Mouse (Mus musculus): ENCODE measurements around the gene Inpp4b. TPM values are rescaled to one million over a fixed set of nuclear protein-coding genes. Genes with fewer than 3 reads are reported as not detected.
A peak's percentile ranks its signal among the peaks of the same experiment; 100 is the strongest.
"Not testable (repeated sequence)": the region's sequence is repeated elsewhere in the genome, so short reads cannot be mapped to it uniquely, and the experiment has no call there.

The Inpp4b gene
- polyA plus RNA-seq, 1 experiment: 5.5 TPM

DNA sequence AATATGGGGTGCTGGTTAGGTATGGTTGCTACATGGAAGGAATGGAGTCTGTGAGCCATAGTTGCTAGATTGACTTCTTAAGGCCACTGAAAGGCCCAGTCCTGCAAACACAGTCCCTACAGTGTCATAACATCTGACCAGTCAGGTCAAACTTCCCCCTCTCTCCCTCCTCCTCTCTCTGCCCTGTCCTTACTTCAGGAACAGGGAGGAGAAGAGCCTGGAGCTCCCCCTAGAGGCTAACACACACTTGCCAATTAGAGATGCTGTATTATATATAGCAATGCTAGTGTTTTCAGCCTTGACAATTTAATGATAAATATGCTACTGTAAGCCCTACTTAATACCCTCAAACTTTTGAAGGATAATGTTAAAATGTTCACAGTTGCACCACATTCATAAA lies 464.4 kb downstream of the Inpp4b start:
- H3K27ac ChIP-seq (ENCODE audit: insufficient read depth, low read depth, low read length): no peak overlapping the region
- H3K4me1 ChIP-seq (ENCODE audit: control insufficient read depth, insufficient read depth, low read length): 0 out of 2 replicates have a peak, but pooled peaks cover 2% of the 10 kb centered on the region
- H3K4me3 ChIP-seq (ENCODE audit: insufficient read depth, low read length): no peak overlapping the region
- TF ChIP-seq CTCF (IDR thresholded peaks at IDR 0.05; ENCODE audit: low read depth, low read length) (peak; percentile 60), POLR2A (IDR thresholded peaks at IDR 0.05; ENCODE audit: borderline replicate concordance, low read depth, low read length) (no peak)

DNA sequence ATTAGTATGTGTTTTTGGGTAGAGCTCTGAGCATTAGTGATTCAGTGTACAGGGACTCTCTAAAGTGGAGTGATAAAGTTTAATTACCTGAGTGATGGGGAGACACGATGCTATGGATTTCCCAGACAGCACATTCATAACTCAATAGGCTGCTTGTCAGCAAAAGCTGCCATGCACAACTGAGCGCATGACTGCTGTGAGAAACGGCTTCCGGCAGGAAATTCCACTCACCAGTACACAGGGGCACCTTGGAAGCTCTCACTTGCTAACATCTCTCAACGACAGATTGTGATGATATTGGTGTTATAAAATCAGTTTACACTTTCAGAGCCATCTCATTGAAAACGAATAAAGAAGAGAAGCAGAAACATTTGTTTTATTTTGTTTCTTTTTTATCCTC lies 465.2 kb downstream of the Inpp4b start:
- Histone ChIP-seq H3K27ac (ENCODE audit: insufficient read depth, low read depth, low read length) (no peak overlapping the region), H3K4me3 (ENCODE audit: insufficient read depth, low read length) (no peak overlapping the region), H3K4me1 (ENCODE audit: control insufficient read depth, insufficient read depth, low read length) (peaks cover 4% of the 10 kb centered on the region; the same call in 1 of the 2 replicates)
- TF ChIP-seq CTCF (IDR thresholded peaks at IDR 0.05; ENCODE audit: low read depth, low read length) (no peak), POLR2A (IDR thresholded peaks at IDR 0.05; ENCODE audit: borderline replicate concordance, low read depth, low read length) (no peak)

DNA sequence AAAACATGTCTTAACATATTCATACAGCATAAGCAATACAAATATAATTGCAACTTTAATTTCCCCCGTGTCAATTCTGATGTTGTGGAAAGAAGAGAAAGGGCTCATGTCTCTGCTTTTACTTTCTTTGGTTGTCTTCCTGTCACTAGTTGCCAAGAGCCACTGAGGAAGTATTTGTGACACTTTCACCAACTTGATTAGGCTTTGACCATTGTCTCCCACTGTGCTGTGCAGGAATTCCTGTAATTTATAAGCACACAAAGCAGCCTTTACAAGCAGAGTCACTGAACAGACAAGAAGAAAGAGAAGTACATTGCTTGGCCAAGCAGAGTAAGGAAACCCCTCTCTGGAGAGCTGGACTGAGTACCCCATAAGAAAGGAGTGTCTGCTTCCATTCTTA lies 466.1 kb downstream of the Inpp4b start:
- H3K4me3 ChIP-seq (ENCODE audit: insufficient read depth, low read length): no peak overlapping the region
- H3K27ac ChIP-seq (ENCODE audit: insufficient read depth, low read depth, low read length): no peak overlapping the region
- peaks cover 4% of the 10 kb centered on the region; the same call in 1 of the 2 replicates for H3K4me1 ChIP-seq (ENCODE audit: control insufficient read depth, insufficient read depth, low read length)
- TF ChIP-seq POLR2A (IDR thresholded peaks at IDR 0.05; ENCODE audit: borderline replicate concordance, low read depth, low read length) (no peak), CTCF (IDR thresholded peaks at IDR 0.05; ENCODE audit: low read depth, low read length) (no peak)

DNA sequence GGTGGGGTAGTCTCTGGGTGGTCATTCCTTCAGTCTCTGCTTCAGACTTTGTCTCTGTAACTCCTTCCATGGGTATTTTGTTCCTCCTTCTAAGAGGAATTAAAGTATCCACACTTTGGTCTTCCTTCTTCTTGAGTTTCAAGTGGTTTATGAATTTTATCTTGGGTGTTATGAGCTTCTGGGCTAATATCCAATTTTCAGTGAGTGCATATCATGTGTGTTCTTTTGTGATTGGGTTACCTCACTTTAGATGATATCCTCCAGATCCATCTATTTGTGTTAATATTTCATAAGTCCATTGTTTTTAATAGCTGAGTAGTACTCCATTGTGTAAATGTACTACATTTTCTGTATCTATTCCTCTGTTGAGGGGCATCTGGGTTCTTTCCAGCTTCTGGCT lies 467.1 kb downstream of the Inpp4b start:
- not testable (repeated sequence) for H3K27ac ChIP-seq (ENCODE audit: insufficient read depth, low read depth, low read length); H3K4me3 ChIP-seq (ENCODE audit: insufficient read depth, low read length); H3K4me1 ChIP-seq (ENCODE audit: control insufficient read depth, insufficient read depth, low read length)

DNA sequence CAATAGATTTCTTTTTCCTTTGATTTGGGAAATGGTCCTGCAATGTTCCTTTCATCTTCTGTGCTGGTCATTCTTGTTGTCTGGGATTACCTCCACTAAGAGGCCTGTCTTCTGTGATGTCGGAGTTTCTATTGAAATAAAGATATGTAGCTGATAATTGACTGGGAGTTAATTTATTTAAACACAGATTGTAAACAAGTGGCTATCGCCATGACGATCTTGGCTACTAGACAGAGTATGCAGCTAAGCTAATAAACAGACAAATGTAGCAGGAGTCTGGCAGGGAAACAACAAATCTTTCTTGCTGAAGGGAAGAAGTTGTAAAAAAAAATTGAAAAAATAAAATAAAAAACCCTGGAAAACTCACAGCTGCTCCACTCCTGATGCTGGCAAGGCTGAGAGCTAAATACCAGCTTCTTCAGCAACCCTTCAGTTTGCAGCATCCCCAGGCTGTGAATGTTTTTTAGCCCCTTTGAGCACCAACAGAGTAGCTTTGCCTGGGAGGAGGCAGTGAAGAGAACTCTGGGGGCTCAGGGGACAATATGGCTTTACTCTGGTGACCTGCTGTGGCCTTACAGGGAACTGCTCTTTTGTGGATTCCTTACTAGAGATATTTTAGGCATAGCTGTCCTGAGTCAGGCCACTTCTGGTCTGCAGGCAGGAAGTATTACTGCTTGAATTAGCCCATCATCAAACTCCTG lies 469.8 kb downstream of the Inpp4b start:
- Histone ChIP-seq H3K4me3 (ENCODE audit: insufficient read depth, low read length) (no peak overlapping the region), H3K27ac (ENCODE audit: insufficient read depth, low read depth, low read length) (no peak overlapping the region), H3K4me1 (ENCODE audit: control insufficient read depth, insufficient read depth, low read length) (peaks cover 6% of the 10 kb centered on the region)
- no peak for TF ChIP-seq POLR2A (IDR thresholded peaks at IDR 0.05; ENCODE audit: borderline replicate concordance, low read depth, low read length)
- no peak for TF ChIP-seq CTCF (IDR thresholded peaks at IDR 0.05; ENCODE audit: low read depth, low read length)

DNA sequence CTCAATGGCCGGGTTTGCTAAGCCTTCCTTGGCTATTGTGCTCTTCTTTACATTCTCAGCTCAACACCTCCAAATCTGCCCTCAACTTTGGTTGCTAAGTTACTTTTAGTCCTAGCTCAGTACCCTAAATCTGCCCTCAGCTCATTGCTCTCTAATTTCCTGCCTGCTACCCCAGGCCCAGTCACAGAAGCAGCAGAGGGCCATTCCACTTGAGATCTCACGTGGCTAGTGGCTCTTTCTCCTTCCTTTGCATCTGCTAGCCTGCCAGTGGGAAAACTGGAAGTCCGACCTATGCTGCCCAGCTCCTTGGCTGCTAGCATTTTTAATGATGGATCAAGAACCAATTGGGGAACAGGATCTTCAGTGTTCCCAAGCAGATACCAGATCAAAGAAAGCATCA lies 472.4 kb downstream of the Inpp4b start:
- Histone ChIP-seq H3K27ac (ENCODE audit: insufficient read depth, low read depth, low read length) (no peak overlapping the region), H3K4me3 (ENCODE audit: insufficient read depth, low read length) (no peak overlapping the region), H3K4me1 (ENCODE audit: control insufficient read depth, insufficient read depth, low read length) (peaks cover 6% of the 10 kb centered on the region)
- TF ChIP-seq POLR2A (IDR thresholded peaks at IDR 0.05; ENCODE audit: borderline replicate concordance, low read depth, low read length): no peak
- TF ChIP-seq CTCF (IDR thresholded peaks at IDR 0.05; ENCODE audit: low read depth, low read length): no peak

DNA sequence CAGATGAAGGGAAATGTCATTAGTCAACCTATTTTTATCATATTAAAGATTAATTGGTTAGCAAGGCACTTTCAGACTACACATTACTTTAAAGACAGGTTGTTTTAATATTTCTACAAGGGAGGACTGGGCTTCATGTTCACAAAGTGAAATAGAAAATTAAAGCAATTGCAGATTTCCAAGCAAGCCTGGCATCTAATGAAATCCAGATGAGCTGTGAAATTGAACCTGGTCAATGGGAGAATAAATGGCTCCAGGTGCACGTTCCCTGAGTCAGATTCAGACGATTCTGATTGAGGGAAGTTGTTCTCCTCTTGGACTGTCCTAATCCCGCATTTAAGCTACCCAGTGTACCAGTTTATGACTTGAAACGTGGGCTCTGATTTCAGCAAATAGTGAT lies 473.2 kb downstream of the Inpp4b start:
- Histone ChIP-seq H3K4me1 (ENCODE audit: control insufficient read depth, insufficient read depth, low read length) (peaks cover 6% of the 10 kb centered on the region), H3K4me3 (ENCODE audit: insufficient read depth, low read length) (no peak overlapping the region), H3K27ac (ENCODE audit: insufficient read depth, low read depth, low read length) (no peak overlapping the region)
- TF ChIP-seq POLR2A (IDR thresholded peaks at IDR 0.05; ENCODE audit: borderline replicate concordance, low read depth, low read length) (no peak), CTCF (IDR thresholded peaks at IDR 0.05; ENCODE audit: low read depth, low read length) (no peak)

DNA sequence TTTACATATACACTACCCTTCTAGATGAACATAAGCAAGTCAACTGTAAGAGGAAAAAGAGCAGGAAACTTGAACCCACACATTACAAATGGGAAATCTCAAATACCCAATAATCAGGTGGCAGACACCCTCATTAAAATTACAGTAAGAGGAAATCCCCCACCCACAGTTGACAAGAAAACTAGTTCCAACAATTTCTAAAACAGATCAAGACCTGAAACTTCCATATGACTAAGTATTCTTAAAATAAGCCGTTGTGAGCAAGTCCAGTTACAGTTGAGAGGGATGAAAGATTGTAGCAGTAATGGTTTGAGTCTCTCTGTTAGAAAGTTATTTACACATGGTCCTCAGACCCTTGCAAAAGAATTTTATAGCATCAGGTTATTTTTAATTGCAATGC lies 480.8 kb downstream of the Inpp4b start:
- no peak overlapping the region for H3K27ac ChIP-seq (ENCODE audit: insufficient read depth, low read depth, low read length)
- no peaks in the 10 kb centered on the region for H3K4me1 ChIP-seq (ENCODE audit: control insufficient read depth, insufficient read depth, low read length)
- no peak for TF ChIP-seq CTCF (IDR thresholded peaks at IDR 0.05; ENCODE audit: low read depth, low read length)
- TF ChIP-seq POLR2A (IDR thresholded peaks at IDR 0.05; ENCODE audit: borderline replicate concordance, low read depth, low read length): no peak
- H3K4me3 ChIP-seq (ENCODE audit: insufficient read depth, low read length): no peak overlapping the region

DNA sequence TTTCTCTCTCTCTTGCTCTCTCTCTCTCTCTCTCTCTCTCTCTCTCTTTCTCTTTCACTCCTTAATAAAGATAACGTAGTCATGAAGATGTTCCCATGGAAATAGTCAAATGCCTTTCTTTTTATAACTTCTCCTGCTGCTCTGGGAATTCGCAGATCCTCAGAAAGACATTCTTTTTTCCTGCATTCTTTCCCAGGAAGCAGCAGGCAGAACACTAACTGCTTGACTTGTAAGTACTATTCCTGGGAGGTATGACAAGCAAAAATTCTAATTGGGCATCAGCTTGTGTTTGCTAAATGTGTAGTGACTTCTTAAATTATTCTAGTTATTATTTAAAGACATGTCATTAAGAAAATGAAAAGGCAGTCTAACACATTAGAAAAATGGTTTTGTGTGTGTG lies 482.6 kb downstream of the Inpp4b start:
- Histone ChIP-seq H3K4me3 (ENCODE audit: insufficient read depth, low read length) (no peak overlapping the region), H3K4me1 (ENCODE audit: control insufficient read depth, insufficient read depth, low read length) (no peaks in the 10 kb centered on the region), H3K27ac (ENCODE audit: insufficient read depth, low read depth, low read length) (no peak overlapping the region)
- TF ChIP-seq CTCF (IDR thresholded peaks at IDR 0.05; ENCODE audit: low read depth, low read length): no peak
- no peak for TF ChIP-seq POLR2A (IDR thresholded peaks at IDR 0.05; ENCODE audit: borderline replicate concordance, low read depth, low read length)

DNA sequence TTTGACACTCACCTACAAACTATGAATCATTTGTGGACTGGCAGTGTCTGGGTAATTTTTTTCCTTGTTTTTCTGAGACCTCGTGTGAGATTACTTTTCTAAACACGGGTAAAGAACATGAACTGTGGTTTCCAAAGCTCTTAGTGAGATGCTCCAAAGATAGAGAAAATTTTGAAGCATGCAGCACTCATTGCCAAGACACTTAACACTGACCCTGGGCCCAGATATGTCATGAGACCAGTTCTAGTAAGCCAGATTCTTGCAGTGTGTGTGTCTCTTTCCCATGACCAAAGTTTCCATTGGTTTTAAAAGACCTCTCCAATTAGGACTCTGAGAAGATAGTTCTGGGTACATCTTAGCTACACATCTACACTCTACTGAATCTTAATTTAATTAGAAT lies 484.1 kb downstream of the Inpp4b start:
- no peaks in the 10 kb centered on the region for H3K4me1 ChIP-seq (ENCODE audit: control insufficient read depth, insufficient read depth, low read length)
- no peak overlapping the region for H3K27ac ChIP-seq (ENCODE audit: insufficient read depth, low read depth, low read length)
- H3K4me3 ChIP-seq (ENCODE audit: insufficient read depth, low read length): no peak overlapping the region
- no peak for TF ChIP-seq CTCF (IDR thresholded peaks at IDR 0.05; ENCODE audit: low read depth, low read length)
- TF ChIP-seq POLR2A (IDR thresholded peaks at IDR 0.05; ENCODE audit: borderline replicate concordance, low read depth, low read length): no peak

Data from bone marrow macrophage, adult 2 months (primary cell).